Mouse (Mus musculus) spleen, adult 2 months (tissue): ENCODE results near the gene Negr1.

Experiments
- CTCF ChIP-seq: fragments of 200-500 bp; IDR thresholded peaks from 2 replicates; pipeline ENCODE4 v1.5.1; 2011; ENCODE audit warnings: mild to moderate bottlenecking, inconsistent platforms; ENCODE audit not compliant: insufficient read depth, insufficient read length, insufficient replicate concordance; ENCODE audit errors: extremely low read depth
- POLR2A ChIP-seq: fragments of 200-500 bp; IDR thresholded peaks from 2 replicates; pipeline ENCODE4 v1.6.1; 2011; ENCODE audit warnings: low read depth, low read length, inconsistent platforms

DNA sequence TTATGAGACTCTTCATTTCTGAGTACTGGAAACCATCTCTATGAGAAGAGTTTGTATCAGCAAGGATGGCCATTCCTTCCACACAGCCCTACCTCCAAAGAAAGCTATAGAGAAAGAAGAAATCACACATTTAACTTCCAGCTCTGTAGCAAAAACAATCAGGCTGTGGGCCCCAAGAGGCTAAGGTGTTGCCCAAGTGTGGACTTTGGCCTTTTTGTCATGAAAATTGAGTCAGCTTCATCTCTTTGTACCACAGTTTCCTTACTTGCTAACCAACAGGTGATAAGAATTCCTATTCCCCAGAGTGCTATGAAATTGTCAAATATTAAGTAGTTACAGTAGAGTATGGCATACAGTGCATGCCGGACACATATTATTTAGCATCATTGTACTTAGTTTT lies 369.9 kb downstream of the Negr1 start:
- TF ChIP-seq CTCF (no peak), POLR2A (no peak)
